Mouse (Mus musculus): ENCODE results near the gene Baz1b.
A peak's percentile ranks its signal among the peaks of the same experiment; 100 is the strongest.
"Not testable (repeated sequence)": the region's sequence is repeated elsewhere in the genome, so short reads cannot be mapped to it uniquely, and the experiment has no call there.

The Baz1b gene

GRCm38 (mm10) chr5:135179616-135180015, 7.4 kb upstream of the Baz1b start:
- DNase-seq (ENCODE audit: low spot score in 2 of 2), result no peak

DNA sequence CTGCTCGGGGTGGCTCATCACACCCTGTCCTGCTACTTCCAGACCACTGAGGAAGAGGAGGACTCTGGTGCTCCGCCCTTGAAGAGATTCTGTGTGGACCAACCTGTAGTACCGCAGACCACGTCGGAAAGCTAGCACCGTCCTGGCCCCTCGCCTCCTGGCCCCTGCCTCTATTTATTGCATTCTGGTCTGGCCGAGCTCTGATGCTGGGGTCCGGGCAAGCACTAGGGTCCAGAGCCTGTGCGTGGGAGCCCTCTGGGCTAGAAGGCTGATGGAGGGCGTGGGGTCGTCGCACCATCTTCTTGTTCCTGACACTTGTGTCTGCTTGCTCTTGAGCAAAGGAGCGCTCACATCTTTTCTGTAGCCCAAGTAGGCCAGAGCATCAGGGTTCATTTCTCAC, 6.3 kb upstream of the Baz1b start:
- no peak for DNase-seq (ENCODE audit: low spot score in 2 of 2)

DNA sequence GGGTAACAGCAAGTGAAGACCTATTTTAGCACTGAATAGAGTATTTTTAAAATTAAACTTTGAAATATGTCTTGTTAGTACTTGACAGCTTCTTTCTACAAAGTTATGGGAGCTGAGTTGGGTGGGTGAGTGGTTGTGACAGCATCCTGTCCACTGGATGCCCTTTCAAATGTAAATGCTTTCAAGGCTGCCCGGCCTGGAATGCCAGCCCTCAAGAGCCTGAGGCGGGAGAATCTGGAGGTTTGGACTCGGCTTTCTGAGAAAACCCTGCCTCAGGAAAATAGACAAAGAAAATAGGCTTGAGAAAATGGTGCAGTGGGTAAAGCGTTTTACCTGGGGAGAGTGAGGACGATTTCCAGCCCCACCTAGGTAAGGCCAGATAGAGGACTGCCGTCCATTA, 5.3 kb upstream of the Baz1b start:
- no peak for DNase-seq (ENCODE audit: low spot score in 2 of 2)

GRCm38 (mm10) chr5:135183131-135183861, 3.8 kb upstream of the Baz1b start:
- DNase-seq (ENCODE audit: low spot score in 2 of 2), result peak; percentile 53 to 71

DNA sequence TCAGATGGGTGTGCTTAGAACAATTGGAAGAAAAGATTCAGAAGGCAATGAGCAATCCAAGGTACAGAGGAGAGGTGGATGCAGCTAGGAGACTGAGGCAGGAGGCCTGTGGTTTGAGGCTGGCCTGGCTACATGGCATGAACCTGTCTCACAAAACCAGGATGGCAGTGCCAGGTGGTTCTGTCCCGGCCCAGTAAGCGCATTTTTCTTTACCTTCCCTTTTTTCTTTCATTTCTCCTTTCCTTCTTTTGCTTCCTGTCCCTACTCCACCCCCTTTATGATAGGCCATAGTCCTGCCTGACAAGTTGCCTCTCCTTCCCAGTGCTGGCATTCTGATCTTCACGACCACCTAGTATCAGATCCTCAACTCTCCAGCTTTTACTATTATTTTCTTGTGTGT, 2.0 kb upstream of the Baz1b start:
- DNase-seq (ENCODE audit: low spot score in 2 of 2), result no peak

DNA sequence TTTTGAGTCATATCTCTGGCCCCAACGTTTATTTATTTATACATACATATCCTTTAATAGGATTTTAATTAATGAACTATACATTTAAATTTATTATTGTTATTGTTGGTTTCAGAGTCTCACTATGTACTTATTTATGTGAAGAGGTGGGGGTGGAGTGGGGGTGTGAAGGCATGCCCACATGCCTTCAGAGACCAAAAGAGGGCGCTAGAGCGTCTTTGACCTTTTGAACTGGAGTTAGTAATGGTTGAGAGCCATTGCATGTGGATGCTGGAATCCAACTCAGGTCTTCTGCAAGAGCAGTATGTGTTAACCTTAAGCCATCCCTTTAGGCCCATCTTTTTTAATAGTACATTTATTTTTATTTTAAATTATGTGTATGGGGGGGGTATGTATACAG, 1.5 kb upstream of the Baz1b start:
- DNase-seq (ENCODE audit: low spot score in 2 of 2), result no peak

DNA sequence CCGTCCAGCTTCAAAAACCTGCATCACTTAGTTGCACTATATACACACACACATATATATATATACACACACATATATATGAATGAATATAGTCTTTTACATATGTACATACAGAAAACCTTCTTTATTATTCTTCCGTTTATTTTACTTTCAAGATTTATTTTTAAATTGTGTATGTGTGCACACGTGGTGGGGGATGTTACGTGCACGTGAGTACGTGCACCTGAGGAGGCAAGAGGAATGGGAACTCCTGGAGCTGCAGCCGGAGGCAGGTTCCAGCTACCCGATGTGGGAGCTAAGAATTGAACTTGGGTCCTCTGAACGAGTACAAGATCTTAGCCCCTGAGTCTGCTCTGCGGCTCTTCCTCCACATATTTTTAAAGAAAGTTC, 838 bp upstream of the Baz1b start:
- no peak for DNase-seq (ENCODE audit: low spot score in 2 of 2)

- peak; percentile 38 to 40 for DNase-seq (ENCODE audit: low spot score in 2 of 2)
Measured at GRCm38 (mm10) chr5:135187349-135188213, 517 bp downstream of the Baz1b start.

GRCm38 (mm10) chr5:135188214-135188554, 1.1 kb downstream of the Baz1b start:
- DNase-seq (ENCODE audit: low spot score in 2 of 2), result no peak

DNA sequence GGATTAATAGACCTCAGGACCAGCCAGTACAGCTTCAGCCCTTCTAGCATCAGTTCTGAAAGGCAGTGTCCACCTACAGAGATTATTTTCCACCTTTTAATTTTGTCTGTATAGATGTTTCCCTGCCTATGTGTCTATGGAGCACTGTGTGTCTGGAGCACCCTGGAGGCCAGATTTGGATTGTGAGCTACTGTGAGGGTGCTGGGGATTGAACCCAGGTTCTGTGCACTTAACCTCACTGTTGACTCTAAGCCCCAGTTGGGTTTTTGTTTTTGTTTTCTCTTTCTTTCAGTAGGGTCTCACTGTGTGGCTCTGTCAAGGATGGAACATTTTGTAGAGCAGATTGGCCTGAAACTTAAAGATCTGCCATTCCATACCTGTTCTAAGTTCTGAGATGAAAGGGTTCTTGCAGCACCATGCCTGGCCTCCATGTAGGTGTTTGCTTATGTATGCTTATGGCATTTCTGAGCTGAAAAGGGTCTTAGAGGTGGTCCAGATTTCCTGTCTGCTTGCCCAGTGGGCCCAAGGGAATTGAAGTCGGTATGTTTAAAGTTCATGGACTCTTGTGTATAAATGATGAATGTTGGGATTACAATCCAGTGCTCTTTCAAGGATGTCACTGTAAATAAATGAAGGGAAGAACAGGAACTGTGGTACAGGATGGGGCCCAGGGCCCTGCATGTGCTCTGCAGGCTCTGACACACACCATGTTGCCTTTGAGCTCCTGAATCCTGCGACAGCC, 2.4 kb downstream of the Baz1b start:
- DNase-seq (ENCODE audit: low spot score in 2 of 2), result no peak

DNA sequence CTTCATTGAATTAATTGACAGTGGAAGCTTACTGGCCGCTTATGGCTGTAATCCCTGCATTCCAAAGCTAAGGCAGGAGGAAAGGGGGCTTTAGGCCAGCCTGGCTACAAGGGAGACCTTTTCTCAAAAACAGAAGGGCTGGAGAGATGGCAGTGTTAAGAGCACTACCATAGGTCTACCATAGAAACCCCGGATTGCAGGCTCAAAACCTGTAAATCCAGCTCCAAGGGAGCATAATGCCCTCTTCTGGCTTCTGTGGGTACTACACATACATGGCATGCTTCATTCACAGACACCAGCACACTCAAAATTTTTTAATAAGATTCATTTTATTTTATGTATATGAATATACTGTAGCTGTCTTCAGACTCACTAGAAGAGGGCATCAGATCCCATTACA, 4.6 kb downstream of the Baz1b start:
- DNase-seq (ENCODE audit: low spot score in 2 of 2), result peak; percentile 74 to 80

DNA sequence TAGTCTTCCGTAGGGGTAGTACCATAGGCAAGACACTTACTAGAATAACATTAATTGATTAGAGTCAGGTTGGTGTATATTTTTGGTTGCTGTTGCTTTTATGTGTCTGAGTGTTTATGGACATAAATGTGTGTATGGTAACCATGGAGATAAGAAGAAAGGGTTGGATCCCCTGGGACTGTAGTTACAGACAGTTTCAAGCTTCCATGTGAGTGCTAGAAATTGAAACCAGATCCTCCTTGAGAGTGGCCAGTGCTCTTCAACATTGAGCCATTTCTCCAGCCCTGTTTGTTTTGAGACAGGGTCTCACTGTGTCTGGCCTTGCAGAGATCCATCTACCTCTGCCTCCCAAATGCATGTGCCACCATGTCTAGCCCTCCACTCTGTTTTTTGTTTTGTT, 5.4 kb downstream of the Baz1b start:
- DNase-seq (ENCODE audit: low spot score in 2 of 2), result no peak

DNA sequence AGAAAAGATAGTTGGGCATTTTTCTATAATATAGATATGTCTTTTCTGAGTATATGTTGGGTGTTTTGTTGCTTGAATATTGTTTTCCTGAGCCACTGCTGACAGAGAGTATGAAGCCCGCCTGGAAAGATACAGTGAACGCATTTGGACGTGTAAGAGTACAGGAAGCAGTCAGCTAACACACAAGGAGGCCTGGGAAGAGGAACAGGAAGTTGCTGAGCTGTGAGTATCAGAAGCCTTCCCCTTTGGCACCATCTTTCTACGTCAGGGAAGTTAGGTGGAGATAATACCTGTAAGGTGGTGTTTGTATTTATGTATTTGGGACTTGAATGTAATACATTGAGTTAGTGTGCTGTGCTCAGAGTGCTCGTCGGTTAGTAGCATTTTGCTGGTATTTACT, 9.3 kb downstream of the Baz1b start:
- no peak for DNase-seq (ENCODE audit: low spot score in 2 of 2)

- no peak for DNase-seq (ENCODE audit: low spot score in 2 of 2)
Measured at GRCm38 (mm10) chr5:135202763-135203162, 15.7 kb downstream of the Baz1b start.

GRCm38 (mm10) chr5:135208197-135208596, 21.1 kb downstream of the Baz1b start:
- DNase-seq (ENCODE audit: low spot score in 2 of 2), result no peak

DNA sequence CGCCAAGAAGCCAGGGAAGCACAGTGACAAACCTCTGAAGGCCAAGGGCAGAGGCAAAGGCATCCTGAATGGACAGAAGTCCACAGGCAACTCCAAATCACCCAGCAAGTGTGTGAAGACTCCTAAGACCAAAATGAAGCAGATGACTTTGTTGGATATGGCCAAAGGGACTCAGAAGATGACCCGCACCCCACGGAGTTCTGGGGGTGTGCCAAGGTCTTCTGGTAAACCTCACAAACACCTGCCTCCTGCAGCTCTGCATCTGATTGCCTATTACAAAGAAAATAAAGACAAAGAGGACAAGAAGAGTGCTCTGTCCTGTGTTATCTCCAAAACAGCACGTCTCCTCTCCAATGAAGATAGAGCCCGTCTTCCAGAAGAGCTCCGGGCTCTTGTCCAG, 29.8 kb downstream of the Baz1b start:
- DNase-seq (ENCODE audit: low spot score in 2 of 2), result no peak

DNA sequence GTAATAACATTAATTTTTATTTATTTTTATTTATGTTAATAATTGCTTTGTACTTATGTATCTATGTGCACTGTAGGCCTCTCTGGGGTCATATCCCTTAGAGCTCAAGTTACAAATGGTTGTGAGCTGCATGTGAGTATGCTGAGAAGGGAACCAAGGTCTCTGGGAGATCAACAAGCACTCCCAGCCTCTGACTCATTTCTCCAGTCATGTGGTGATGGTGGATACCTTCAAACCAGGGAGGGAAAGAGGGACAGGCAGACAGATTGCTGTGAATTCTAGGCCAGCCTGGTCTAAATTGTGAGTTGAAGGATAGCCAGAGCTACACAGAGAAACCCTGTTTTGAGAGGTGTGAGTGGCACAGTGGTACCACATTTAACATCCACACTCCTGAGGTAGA, 33.9 kb downstream of the Baz1b start:
- no peak for DNase-seq (ENCODE audit: low spot score in 2 of 2)

DNA sequence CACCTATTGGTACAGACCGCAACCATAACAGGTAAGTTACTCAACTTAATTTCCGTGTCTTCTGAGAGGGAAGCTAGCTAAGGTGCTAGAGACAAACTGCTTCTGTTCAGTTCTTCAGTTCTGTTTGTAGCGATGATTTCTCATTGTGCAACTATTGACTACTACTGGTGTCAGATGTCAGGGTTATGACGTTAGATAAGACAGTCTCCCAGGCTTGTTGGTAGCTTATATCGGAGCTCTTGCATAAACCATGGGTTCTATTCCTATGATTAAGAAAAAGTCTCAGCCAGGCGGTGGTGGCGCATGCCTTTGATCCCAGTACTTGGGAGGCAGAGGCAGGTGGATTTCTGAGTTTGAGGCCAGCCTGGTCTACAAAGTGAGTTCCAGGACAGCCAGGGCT, 35.0 kb downstream of the Baz1b start:
- no peak for DNase-seq (ENCODE audit: low spot score in 2 of 2)

DNA sequence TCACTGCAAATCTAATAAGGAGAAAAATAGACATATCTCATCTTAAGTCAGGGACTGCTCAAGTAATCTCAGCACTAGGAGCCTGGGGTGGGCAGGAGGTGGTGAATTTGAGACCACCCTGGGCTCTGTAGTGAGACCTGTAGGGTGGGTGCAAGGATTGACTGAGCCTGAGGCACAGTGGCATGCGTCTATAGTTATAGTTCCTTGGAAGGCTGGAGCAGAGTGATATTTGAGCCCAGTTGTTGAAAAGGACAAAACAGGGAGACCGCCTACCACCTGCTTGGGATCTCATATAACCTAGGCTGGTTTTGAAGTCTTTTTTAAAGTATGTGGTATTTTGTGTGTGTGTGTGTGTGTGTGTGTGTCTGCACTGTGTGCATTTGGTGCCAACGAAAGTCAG, 37.1 kb downstream of the Baz1b start:
- DNase-seq (ENCODE audit: low spot score in 2 of 2), result no peak

DNA sequence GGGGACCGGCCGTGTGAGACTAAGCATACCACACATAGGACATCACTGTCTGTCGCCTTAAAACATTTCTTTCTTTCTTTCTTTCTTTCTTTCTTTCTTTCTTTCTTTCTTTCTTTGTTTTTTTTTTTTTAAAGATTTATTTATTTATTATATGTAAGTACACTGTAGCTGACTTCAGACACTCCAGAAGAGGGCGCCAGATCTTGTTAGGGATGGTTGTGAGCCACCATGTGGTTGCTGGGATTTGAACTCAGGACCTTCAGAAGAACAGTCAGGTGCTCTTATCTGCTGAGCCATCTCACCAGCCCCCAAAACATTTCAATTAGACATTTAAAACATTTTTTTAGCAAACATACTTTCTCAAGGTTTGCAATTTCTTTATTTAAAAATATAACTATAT, 38.8 kb downstream of the Baz1b start:
- not testable (repeated sequence) for DNase-seq (ENCODE audit: low spot score in 2 of 2)

GRCm38 (mm10) chr5:135230186-135230585, 43.1 kb downstream of the Baz1b start:
- DNase-seq (ENCODE audit: low spot score in 2 of 2), result no peak

- DNase-seq (ENCODE audit: low spot score in 2 of 2), result no peak
Measured at GRCm38 (mm10) chr5:135233166-135233920, 46.3 kb downstream of the Baz1b start.

Data from right cerebral cortex, adult 2 months (tissue).